Mouse (Mus musculus): ENCODE results near the gene Pwp1. TPM values are rescaled to one million over a fixed set of nuclear protein-coding genes. Genes with fewer than 3 reads are reported as not detected.

Pwp1 gene
- polyA plus RNA-seq, 2 experiments = 36.1 to 76.0 TPM

GRCm38 (mm10) chr10:85916498-85917309 is 87.4 kb downstream of the Pwp1 start, which contains the start of gene Prdm4:
Prdm4 (minus strand) TSS chr10:85917142.
- Histone ChIP-seq H3K36me3 (ENCODE audit: control insufficient read depth, insufficient read depth, low read length) (peaks cover 27% of the 10 kb centered on the region), H3K27ac (replicated peaks; ENCODE audit: low read depth, low read length) (peak within 1 kb of the TSS; percentile 79), H3K4me2 (replicated peaks; ENCODE audit: low read depth, low read length, severe bottlenecking) (peak within 1 kb of the TSS; percentile 77), H3K9me3 (ENCODE audit: control insufficient read depth, low read length) (no peaks in the 10 kb centered on the region), H3K27me3 (ENCODE audit: control insufficient read depth, insufficient read depth, low read length) (no peaks in the 10 kb centered on the region), H3K4me1 (ENCODE audit: control insufficient read depth, insufficient read depth, low read length) (peaks cover 10% of the 10 kb centered on the region), H3K4me3 (replicated peaks; ENCODE audit: low read length) (peak within 1 kb of the TSS; percentile 94), H3K9ac (ENCODE audit: low read depth, low read length, severe bottlenecking) (peak within 1 kb of the TSS; percentile 86)
- DNase-seq (ENCODE audit: low spot score) (peak; percentile 99), ATAC-seq (ENCODE audit: low FRiP score, low read depth) (peak; percentile 100)
- TF ChIP-seq POLR2A (IDR thresholded peaks at IDR 0.05; ENCODE audit: borderline replicate concordance, extremely low read depth, insufficient read depth, insufficient read length) = no peak
- WGBS = under 1% methylated on average over 62 of the region's 90 CpGs

DNA sequence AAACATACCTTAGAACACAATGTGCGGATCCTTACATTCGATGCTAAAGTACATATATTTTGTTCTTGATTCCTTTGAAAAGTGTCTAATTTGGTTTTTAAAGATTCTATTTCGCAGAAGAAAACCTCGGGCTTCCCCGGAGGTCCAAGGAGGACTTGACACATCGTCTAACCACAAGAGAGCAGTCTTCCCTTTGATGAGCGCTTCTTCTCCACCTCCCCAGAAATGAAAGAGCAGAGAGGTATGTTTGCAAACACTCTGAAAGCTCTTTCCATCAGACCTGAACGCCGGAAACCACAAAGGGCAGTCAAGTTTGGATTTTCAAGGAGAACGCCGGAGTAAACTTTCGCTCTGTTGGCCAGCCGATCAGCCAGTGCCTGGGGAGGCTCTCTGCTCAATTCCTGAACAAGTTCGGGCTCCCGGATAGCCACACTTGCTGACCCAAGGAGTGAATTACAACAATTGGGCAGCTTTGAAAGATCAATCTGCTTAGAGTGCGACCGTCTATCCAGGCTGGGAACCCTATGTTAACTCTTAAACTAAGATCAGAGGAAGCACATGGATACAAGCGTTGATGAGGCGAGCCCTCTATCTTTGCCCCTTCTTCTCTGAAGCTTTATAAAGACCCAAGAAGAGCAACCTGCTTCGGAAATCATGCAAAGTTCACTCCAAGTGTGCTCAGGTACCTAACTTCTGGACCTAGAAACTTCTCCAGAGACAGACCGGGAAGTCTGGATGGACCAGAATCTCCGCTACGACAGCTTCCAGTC is 98.6 kb downstream of the Pwp1 start, which contains the start of gene Ascl4:
Ascl4 (plus strand) TSS at position 6 of the 770 bp plus-strand sequence.
- ATAC-seq (ENCODE audit: low FRiP score, low read depth) = no peak
- Histone ChIP-seq H3K27ac (replicated peaks; ENCODE audit: low read depth, low read length) (no peak within 1 kb of the TSS), H3K36me3 (ENCODE audit: control insufficient read depth, insufficient read depth, low read length) (no peaks in the 10 kb centered on the region), H3K4me2 (replicated peaks; ENCODE audit: low read depth, low read length, severe bottlenecking) (peak within 1 kb of the TSS; percentile 98), H3K4me3 (replicated peaks; ENCODE audit: low read length) (peak within 1 kb of the TSS; percentile 54), H3K27me3 (ENCODE audit: control insufficient read depth, insufficient read depth, low read length) (peaks cover 17% of the 10 kb centered on the region), H3K9ac (ENCODE audit: low read depth, low read length, severe bottlenecking) (peak within 1 kb of the TSS; percentile 44), H3K9me3 (ENCODE audit: control insufficient read depth, low read length) (no peaks in the 10 kb centered on the region), H3K4me1 (ENCODE audit: control insufficient read depth, insufficient read depth, low read length) (peaks cover 4% of the 10 kb centered on the region; the same call in 1 of the 2 replicates)
- no peak for TF ChIP-seq POLR2A (IDR thresholded peaks at IDR 0.05; ENCODE audit: borderline replicate concordance, extremely low read depth, insufficient read depth, insufficient read length)
- WGBS = under 1% methylated on average over 23 of the region's 23 CpGs
- DNase-seq (ENCODE audit: low spot score) = no peak

DNA sequence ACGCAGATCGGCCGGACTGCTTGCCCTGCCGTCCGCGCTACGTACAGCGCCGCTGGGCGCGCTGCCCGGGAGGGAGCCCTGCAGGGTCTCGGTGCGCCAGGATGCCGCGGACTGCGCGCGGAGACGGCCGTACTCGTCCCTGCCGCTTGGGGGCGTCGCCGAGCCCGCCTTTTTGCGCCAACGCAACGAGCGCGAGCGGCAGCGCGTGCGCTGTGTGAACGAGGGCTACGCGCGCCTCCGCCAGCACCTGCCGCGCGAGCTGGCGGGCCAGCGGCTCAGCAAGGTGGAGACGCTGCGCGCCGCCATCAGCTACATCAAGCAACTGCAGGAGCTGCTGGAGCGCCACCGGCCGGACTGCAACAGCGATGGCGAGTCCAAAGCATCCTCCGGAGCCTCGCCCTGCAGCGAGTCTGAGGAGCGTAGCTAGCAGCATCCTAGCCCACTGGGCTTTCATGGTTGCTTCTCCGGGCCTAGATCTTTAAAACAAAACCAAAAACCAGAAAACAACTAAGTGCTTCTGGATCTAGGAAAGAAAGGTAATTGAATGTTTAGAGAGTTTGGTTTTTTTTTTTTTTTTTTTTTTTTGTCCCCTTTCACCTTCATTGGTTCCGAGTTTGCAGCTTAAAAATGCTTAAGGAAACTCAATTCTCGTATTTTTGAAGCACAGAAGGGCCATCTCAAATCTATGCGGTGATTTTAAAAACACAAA is 99.4 kb downstream of the Pwp1 start:
- DNase-seq (ENCODE audit: low spot score) (peak; percentile 44), ATAC-seq (ENCODE audit: low FRiP score, low read depth) (peak; percentile 62; the same call in 1 of the 2 replicates)
- TF ChIP-seq POLR2A (IDR thresholded peaks at IDR 0.05; ENCODE audit: borderline replicate concordance, extremely low read depth, insufficient read depth, insufficient read length) = no peak
- peak overlapping the region; percentile 98 for H3K4me2 ChIP-seq (replicated peaks; ENCODE audit: low read depth, low read length, severe bottlenecking)
- peak overlapping the region; percentile 54 for H3K4me3 ChIP-seq (replicated peaks; ENCODE audit: low read length)
- WGBS = 1% methylated on average over 49 of the region's 63 CpGs
- H3K36me3 ChIP-seq (ENCODE audit: control insufficient read depth, insufficient read depth, low read length) = no peaks in the 10 kb centered on the region
- H3K27ac ChIP-seq (replicated peaks; ENCODE audit: low read depth, low read length) = no peak overlapping the region
- no peaks in the 10 kb centered on the region for H3K9me3 ChIP-seq (ENCODE audit: control insufficient read depth, low read length)
- peaks cover 4% of the 10 kb centered on the region; the same call in 1 of the 2 replicates for H3K4me1 ChIP-seq (ENCODE audit: control insufficient read depth, insufficient read depth, low read length)
- H3K9ac ChIP-seq (ENCODE audit: low read depth, low read length, severe bottlenecking) = peak overlapping the region; percentile 44
- H3K27me3 ChIP-seq (ENCODE audit: control insufficient read depth, insufficient read depth, low read length) = peaks cover 17% of the 10 kb centered on the region

DNA sequence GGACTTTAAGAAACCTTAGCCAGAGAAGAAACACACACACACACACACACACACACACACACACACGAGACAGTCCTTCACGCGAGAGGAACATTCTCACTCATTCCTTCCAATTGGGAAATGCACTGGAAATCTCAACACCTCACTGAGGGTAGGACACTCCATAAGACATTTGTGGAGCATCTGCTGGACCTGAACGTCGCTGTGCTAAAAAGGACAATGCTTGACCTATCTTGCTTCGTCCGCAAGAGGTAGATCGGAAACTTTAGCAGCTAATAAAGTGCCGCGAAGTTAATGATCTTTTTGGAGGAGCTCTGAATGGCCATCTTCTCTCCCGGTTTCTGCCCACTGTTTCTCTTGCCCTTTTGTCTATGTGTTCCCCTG is 99.9 kb downstream of the Pwp1 start:
- WGBS = 37% methylated on average over 11 of the region's 11 CpGs
- Histone ChIP-seq H3K36me3 (ENCODE audit: control insufficient read depth, insufficient read depth, low read length) (no peaks in the 10 kb centered on the region), H3K4me2 (replicated peaks; ENCODE audit: low read depth, low read length, severe bottlenecking) (peak overlapping the region; percentile 98), H3K4me1 (ENCODE audit: control insufficient read depth, insufficient read depth, low read length) (peaks cover 4% of the 10 kb centered on the region; the same call in 1 of the 2 replicates), H3K9me3 (ENCODE audit: control insufficient read depth, low read length) (no peaks in the 10 kb centered on the region), H3K27me3 (ENCODE audit: control insufficient read depth, insufficient read depth, low read length) (peaks cover 17% of the 10 kb centered on the region), H3K9ac (ENCODE audit: low read depth, low read length, severe bottlenecking) (no peak overlapping the region), H3K27ac (replicated peaks; ENCODE audit: low read depth, low read length) (no peak overlapping the region), H3K4me3 (replicated peaks; ENCODE audit: low read length) (peak overlapping the region; percentile 54)
- no peak for ATAC-seq (ENCODE audit: low FRiP score, low read depth)
- DNase-seq (ENCODE audit: low spot score) = no peak
- no peak for TF ChIP-seq POLR2A (IDR thresholded peaks at IDR 0.05; ENCODE audit: borderline replicate concordance, extremely low read depth, insufficient read depth, insufficient read length)

- Histone ChIP-seq H3K9ac (ENCODE audit: low read depth, low read length, severe bottlenecking) (no peak overlapping the region), H3K36me3 (ENCODE audit: control insufficient read depth, insufficient read depth, low read length) (no peaks in the 10 kb centered on the region), H3K9me3 (ENCODE audit: control insufficient read depth, low read length) (no peaks in the 10 kb centered on the region), H3K4me1 (ENCODE audit: control insufficient read depth, insufficient read depth, low read length) (peaks cover 4% of the 10 kb centered on the region; the same call in 1 of the 2 replicates), H3K27ac (replicated peaks; ENCODE audit: low read depth, low read length) (no peak overlapping the region), H3K27me3 (ENCODE audit: control insufficient read depth, insufficient read depth, low read length) (peaks cover 17% of the 10 kb centered on the region), H3K4me3 (replicated peaks; ENCODE audit: low read length) (no peak overlapping the region), H3K4me2 (replicated peaks; ENCODE audit: low read depth, low read length, severe bottlenecking) (no peak overlapping the region)
- DNase-seq (ENCODE audit: low spot score) (no peak), ATAC-seq (ENCODE audit: low FRiP score, low read depth) (no peak)
- 91% methylated on average over 11 of the region's 11 CpGs for WGBS
- no peak for TF ChIP-seq POLR2A (IDR thresholded peaks at IDR 0.05; ENCODE audit: borderline replicate concordance, extremely low read depth, insufficient read depth, insufficient read length)
Measured at GRCm38 (mm10) chr10:85929962-85930361, 100.7 kb downstream of the Pwp1 start.

Data from limb, embryonic 14.5 days (tissue).